Mouse (Mus musculus) G1E (cell line): ENCODE data around the gene Adam12. TPM values are rescaled to one million over a fixed set of nuclear protein-coding genes. Genes with fewer than 3 reads are reported as not detected.

Experiments
- ATAC-seq: 2 replicates; pipeline ENCODE4 v1.8.0; 2016; ENCODE audit warnings: mild to moderate bottlenecking; ENCODE audit not compliant: insufficient number of reproducible peaks, poor library complexity, low FRiP score, severe bottlenecking; ENCODE audit errors: extremely low read depth
- DNase-seq: peaks from one replicate; pipeline ENCODE4 v3.0.0; 2012; ENCODE audit warnings: low spot score
- H3K27me3 ChIP-seq: 2 replicates; pipeline ENCODE4 v1.6.1; 2012; ENCODE audit warnings: mild to moderate bottlenecking, low read length, inconsistent platforms; ENCODE audit not compliant: insufficient read depth
- H3K36me3 ChIP-seq: replicated peaks from 2 replicates; pipeline ENCODE3; 2012; ENCODE audit warnings: mild to moderate bottlenecking, inconsistent platforms
- H3K4me1 ChIP-seq: 2 replicates; pipeline ENCODE4 v1.6.1; 2012; ENCODE audit warnings: low read depth, low read length, inconsistent platforms, mixed read lengths; ENCODE audit not compliant: insufficient read depth
- H3K4me3 ChIP-seq: 2 replicates; pipeline ENCODE4 v1.5.1; 2012; ENCODE audit warnings: low read depth, mild to moderate bottlenecking, inconsistent platforms, low read length, moderate library complexity, mixed read lengths
- H3K9me3 ChIP-seq: replicated peaks from 2 replicates; pipeline ENCODE4 v1.6.1; 2012; ENCODE audit warnings: inconsistent platforms
- CTCF ChIP-seq: IDR thresholded peaks from 2 replicates; pipeline ENCODE4 v1.5.1; 2012; ENCODE audit warnings: low read depth, low read length, inconsistent platforms, mixed read lengths
- GATA1 ChIP-seq: IDR thresholded peaks from 2 replicates; pipeline ENCODE4 v1.6.1; 2012; ENCODE audit warnings: borderline replicate concordance, low read length, inconsistent platforms, mixed read lengths
- GATA2 ChIP-seq: IDR thresholded peaks from 2 replicates; pipeline ENCODE4 v1.6.1; 2012; ENCODE audit warnings: low read depth, low read length, inconsistent platforms, borderline replicate concordance
- POLR2AphosphoS5 ChIP-seq: IDR thresholded peaks from 2 replicates; pipeline ENCODE4 v1.6.1; 2012; ENCODE audit warnings: low read depth, low read length, inconsistent platforms; ENCODE audit not compliant: insufficient replicate concordance
- TAL1 ChIP-seq: conservative IDR thresholded peaks from 2 replicates; pipeline ENCODE4 v1.6.1; 2012; ENCODE audit warnings: low read depth, low read length, inconsistent platforms, mixed read lengths
- polyA plus RNA-seq: library from polyadenylated mRNA; stranded (reverse); fragments of >175 nt; gene quantifications from 2 replicates; pipeline ENCODE4 v1.2.3, GENCODE M21; 2012
- total RNA-seq, 2 experiments: library from RNA; stranded (forward) in 1 of 2; stranded (reverse) in 1 of 2; fragments of 200-1000 nt in 1 of 2; fragments of >200 nt in 1 of 2; fragmentation: Nextera tagmentation in 1 of 2; gene quantifications; 2 replicates each; pipeline ENCODE4 v1.2.3; 2014 to 2017

The Adam12 gene
- total and polyA plus RNA-seq, 3 experiments = 0.16 TPM; not detected in 2

GRCm38 (mm10) chr7:133990930-133991329 is 241.0 kb downstream of the Adam12 start:
- H3K4me1 ChIP-seq = no peaks in the 10 kb centered on the region
- no peaks in the 10 kb centered on the region for H3K36me3 ChIP-seq
- H3K27me3 ChIP-seq = no peaks in the 10 kb centered on the region
- H3K9me3 ChIP-seq = peaks cover 52% of the 10 kb centered on the region
- ATAC-seq (no peak), DNase-seq (no peak)
- no peak overlapping the region for H3K4me3 ChIP-seq
- TF ChIP-seq GATA1 (no peak), POLR2AphosphoS5 (no peak), CTCF (no peak), GATA2 (no peak), TAL1 (no peak)

DNA sequence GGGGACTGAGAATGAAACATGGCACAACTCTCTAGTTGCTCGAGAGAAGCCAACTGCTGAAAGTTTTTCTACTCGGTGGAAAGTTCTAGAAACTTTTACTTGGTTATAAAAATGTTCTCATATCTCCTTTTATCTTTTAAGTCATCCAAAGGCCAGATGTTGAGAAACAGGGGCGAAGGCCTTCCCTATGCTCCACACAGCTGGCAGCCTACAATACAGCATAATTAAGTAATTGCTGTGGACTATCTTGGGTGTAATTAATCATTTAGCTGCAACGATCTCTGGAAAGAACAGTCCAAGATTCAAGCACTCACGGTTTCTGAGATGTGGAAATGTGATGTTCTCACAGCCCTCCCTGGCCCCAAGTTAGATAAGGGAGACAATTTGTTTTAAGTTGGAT is 243.6 kb downstream of the Adam12 start:
- no peak for TF ChIP-seq TAL1
- TF ChIP-seq CTCF = no peak
- TF ChIP-seq POLR2AphosphoS5 = no peak
- TF ChIP-seq GATA2 = no peak
- TF ChIP-seq GATA1 = no peak
- no peak for ATAC-seq
- H3K4me1 ChIP-seq = no peaks in the 10 kb centered on the region
- H3K4me3 ChIP-seq = no peak overlapping the region
- peaks cover 56% of the 10 kb centered on the region for H3K9me3 ChIP-seq
- no peaks in the 10 kb centered on the region for H3K36me3 ChIP-seq
- no peaks in the 10 kb centered on the region for H3K27me3 ChIP-seq
- no peak for DNase-seq

DNA sequence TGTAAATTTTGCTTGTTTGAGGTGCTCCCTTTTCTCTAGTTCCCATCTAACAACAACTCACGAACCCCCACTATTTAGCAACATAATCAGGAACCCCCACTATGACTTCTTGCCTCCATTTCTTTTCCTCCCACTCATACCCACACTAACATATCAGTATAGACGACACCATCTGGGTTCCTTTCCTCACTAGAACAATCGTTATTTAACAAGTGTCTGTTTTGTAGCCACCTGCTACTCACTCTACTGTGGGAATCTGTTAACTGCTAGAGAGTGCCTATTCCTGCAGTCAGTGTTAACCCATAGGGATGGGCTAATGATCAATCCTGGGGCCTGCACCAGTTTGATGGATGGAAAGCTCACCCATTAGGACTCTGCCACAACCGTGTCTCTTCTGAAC is 245.7 kb downstream of the Adam12 start:
- H3K4me1 ChIP-seq = no peaks in the 10 kb centered on the region
- ATAC-seq (no peak), DNase-seq (no peak)
- TF ChIP-seq TAL1 (no peak), GATA1 (no peak), CTCF (no peak), GATA2 (no peak), POLR2AphosphoS5 (no peak)
- H3K36me3 ChIP-seq = no peaks in the 10 kb centered on the region
- H3K9me3 ChIP-seq = peaks cover 50% of the 10 kb centered on the region
- no peak overlapping the region for H3K4me3 ChIP-seq
- no peaks in the 10 kb centered on the region for H3K27me3 ChIP-seq

GRCm38 (mm10) chr7:133985648-133986047 is 246.3 kb downstream of the Adam12 start:
- H3K9me3 ChIP-seq = peaks cover 54% of the 10 kb centered on the region
- no peak overlapping the region for H3K4me3 ChIP-seq
- H3K4me1 ChIP-seq = no peaks in the 10 kb centered on the region
- no peak for TF ChIP-seq POLR2AphosphoS5
- no peak for TF ChIP-seq CTCF
- no peak for TF ChIP-seq GATA2
- TF ChIP-seq GATA1 = no peak
- TF ChIP-seq TAL1 = no peak
- no peaks in the 10 kb centered on the region for H3K27me3 ChIP-seq
- no peak for DNase-seq
- ATAC-seq = no peak
- H3K36me3 ChIP-seq = no peaks in the 10 kb centered on the region

- Histone ChIP-seq H3K4me3 (no peak overlapping the region), H3K9me3 (peaks cover 62% of the 10 kb centered on the region), H3K27me3 (no peaks in the 10 kb centered on the region), H3K4me1 (no peaks in the 10 kb centered on the region), H3K36me3 (no peaks in the 10 kb centered on the region)
- TF ChIP-seq GATA1 (no peak), TAL1 (no peak), GATA2 (no peak), POLR2AphosphoS5 (no peak), CTCF (no peak)
- ATAC-seq (no peak), DNase-seq (no peak)
Measured at GRCm38 (mm10) chr7:133976388-133977122, 255.4 kb downstream of the Adam12 start.

GRCm38 (mm10) chr7:133971086-133971485 is 260.9 kb downstream of the Adam12 start:
- DNase-seq (no peak), ATAC-seq (no peak)
- Histone ChIP-seq H3K4me1 (no peaks in the 10 kb centered on the region), H3K4me3 (no peak overlapping the region), H3K27me3 (no peaks in the 10 kb centered on the region), H3K9me3 (peaks cover 51% of the 10 kb centered on the region), H3K36me3 (no peaks in the 10 kb centered on the region)
- no peak for TF ChIP-seq POLR2AphosphoS5
- no peak for TF ChIP-seq GATA2
- no peak for TF ChIP-seq TAL1
- TF ChIP-seq CTCF = no peak
